Mouse (Mus musculus): ENCODE measurements at regions not wholly inside any gene's neighbourhood (a gene's known extent, or its start where the extent isn't known, plus 50 kb on each side); places are given as distances from the start of the nearest gene placed in this dataset.
A peak's percentile ranks its signal among the peaks of the same experiment; 100 is the strongest.

- no peak for DNase-seq
Observed at GRCm38 (mm10) chr3:52414017-52414416, 145.9 kb downstream of the Foxo1 start.

- DNase-seq, result no peak
Observed at GRCm38 (mm10) chr3:52413187-52413746, 145.1 kb downstream of the Foxo1 start.

GRCm38 (mm10) chr3:52411356-52411755 is 143.2 kb downstream of the Foxo1 start:
- peak; percentile 45 to 64 for DNase-seq

GRCm38 (mm10) chr3:52409465-52409864 is 141.3 kb downstream of the Foxo1 start:
- no peak for DNase-seq

GRCm38 (mm10) chr3:52406778-52407318 is 138.7 kb downstream of the Foxo1 start:
- DNase-seq, result no peak

DNA sequence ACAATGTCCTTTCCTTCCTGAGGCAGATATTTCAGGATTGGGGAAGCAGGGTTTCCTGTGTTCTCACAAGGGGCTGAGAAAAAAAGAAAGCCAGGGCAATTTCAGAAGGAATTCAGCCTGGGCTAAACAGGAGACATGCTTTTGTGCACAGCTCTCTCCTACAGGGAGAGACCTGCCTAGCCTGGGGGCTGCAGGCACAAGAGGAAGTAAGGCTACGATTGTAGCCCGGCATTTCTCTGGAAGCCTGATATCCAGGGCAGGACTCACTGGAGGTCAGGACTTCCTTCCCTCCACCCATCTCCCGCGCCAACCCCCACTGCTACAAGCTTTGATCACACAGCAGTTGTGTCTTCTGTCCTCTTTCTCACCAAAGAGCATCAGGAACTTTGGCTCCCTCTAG is 136.5 kb downstream of the Foxo1 start:
- DNase-seq, result no peak

DNA sequence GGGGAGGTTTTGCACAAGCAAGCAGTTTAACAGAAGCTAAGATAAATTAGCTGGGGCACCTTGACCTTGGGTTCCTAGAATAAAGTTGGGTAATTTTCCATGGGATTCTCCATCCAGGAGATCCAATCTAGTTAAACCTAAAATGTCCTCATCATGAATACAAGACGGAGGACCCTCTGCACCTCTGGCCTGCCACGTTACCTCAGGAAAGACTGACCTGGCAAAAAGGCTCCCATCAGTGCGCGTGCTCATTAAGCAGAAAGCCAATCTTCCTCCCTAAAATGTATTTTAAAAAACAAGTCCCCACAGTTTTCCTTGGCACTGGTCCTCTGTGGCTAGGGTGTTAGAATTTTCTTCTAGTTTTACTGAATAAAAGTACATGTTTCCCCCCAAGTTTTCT is 134.9 kb downstream of the Foxo1 start:
- DNase-seq, result no peak

Measured in thymus, postnatal 36 days (tissue).